Mouse (Mus musculus) midbrain, embryonic 16.5 days (tissue): ENCODE data around the gene Sypl2. TPM values are rescaled to one million over a fixed set of nuclear protein-coding genes. Genes with fewer than 3 reads are reported as not detected.

Source experiments
- ATAC-seq: fragments of 200-750 bp; cut with Nextera tagmentation; 2 replicates; pipeline ENCODE4 v1.8.0; 2017; ENCODE audit warnings: moderate TSS enrichment
- H3K27ac ChIP-seq: fragments of 300-500 bp; sonication (generic); 2 replicates; pipeline ENCODE4 v1.5.1; 2014; ENCODE audit warnings: mild to moderate bottlenecking, low read length, mixed read lengths
- H3K27me3 ChIP-seq: fragments of 300-500 bp; sonication (generic); 2 replicates; pipeline ENCODE4 v1.6.1; 2014; ENCODE audit warnings: low read depth, low read length, mixed read lengths; ENCODE audit not compliant: control insufficient read depth, insufficient read depth
- H3K36me3 ChIP-seq: fragments of 300-500 bp; sonication (generic); 2 replicates; pipeline ENCODE4 v1.6.1; 2014; ENCODE audit warnings: mild to moderate bottlenecking, low read length, moderate library complexity, mixed read lengths; ENCODE audit not compliant: control insufficient read depth, insufficient read depth
- H3K4me1 ChIP-seq: fragments of 300-500 bp; sonication (generic); 2 replicates; pipeline ENCODE4 v1.6.1; 2014; ENCODE audit warnings: mild to moderate bottlenecking, low read length, mixed read lengths; ENCODE audit not compliant: control insufficient read depth, insufficient read depth
- H3K4me2 ChIP-seq: fragments of 300-500 bp; sonication (generic); 2 replicates; pipeline ENCODE4 v1.6.1; 2014; ENCODE audit warnings: mild to moderate bottlenecking, low read length, mixed read lengths
- H3K4me3 ChIP-seq: fragments of 300-500 bp; sonication (generic); 2 replicates; pipeline ENCODE4 v1.5.1; 2014; ENCODE audit warnings: low read depth, mild to moderate bottlenecking, low read length, moderate library complexity, mixed read lengths
- H3K9ac ChIP-seq: fragments of 300-500 bp; sonication (generic); 2 replicates; pipeline ENCODE4 v1.6.1; 2014; ENCODE audit warnings: low read depth, low read length, mixed read lengths
- H3K9me3 ChIP-seq: fragments of 300-500 bp; sonication (generic); replicated peaks from 2 replicates; pipeline ENCODE4 v1.6.1; 2014; ENCODE audit warnings: mild to moderate bottlenecking, low read length, mixed read lengths; ENCODE audit not compliant: control insufficient read depth, poor library complexity, severe bottlenecking
- WGBS: fragments of 180-500 bp; shearing (Covaris S2); extraction: QIAGEN DNeasy Blood & Tissue Kit; methylation state at CpG from one replicate; pipeline ENCODE4 v1.1.7; 2014; 5-methylcytosine and 5-hydroxymethylcytosine counted together
- polyA plus RNA-seq: library from polyadenylated mRNA; unstranded; fragments of >200 nt; fragmentation: Nextera tagmentation; extraction: Ambion mirVana; gene quantifications from 2 replicates; pipeline ENCODE4 v1.2.1, GENCODE M21; 2015

Gene Sypl2
- polyA plus RNA-seq, 1 experiment from 2014 or later: 0.67 TPM

- Histone ChIP-seq H3K4me1 (peaks cover 21% of the 10 kb centered on the region), H3K4me2 (peak overlapping the region; percentile 78), H3K9ac (peak overlapping the region; percentile 66), H3K4me3 (peak overlapping the region; percentile 50), H3K36me3 (peaks cover 24% of the 10 kb centered on the region), H3K27me3 (no peaks in the 10 kb centered on the region), H3K9me3 (no peaks in the 10 kb centered on the region), H3K27ac (peak overlapping the region; percentile 96)
- ATAC-seq: no peak; the same call in 1 of the 2 replicates
- WGBS: 10% methylated on average over 8 of the region's 8 CpGs
Measured at GRCm38 (mm10) chr3:108209536-108209935, 16.9 kb downstream of the Sypl2 start.

- Histone ChIP-seq H3K9me3 (no peaks in the 10 kb centered on the region), H3K36me3 (peaks cover 24% of the 10 kb centered on the region), H3K27ac (peak overlapping the region; percentile 96), H3K4me1 (peaks cover 21% of the 10 kb centered on the region), H3K4me2 (peak overlapping the region; percentile 78), H3K27me3 (no peaks in the 10 kb centered on the region), H3K4me3 (peak overlapping the region; percentile 50), H3K9ac (peak overlapping the region; percentile 66)
- no peak for ATAC-seq
- 51% methylated on average over 3 of the region's 3 CpGs for WGBS
Measured at GRCm38 (mm10) chr3:108209001-108209400, 17.4 kb downstream of the Sypl2 start.

- Histone ChIP-seq H3K9ac (no peak overlapping the region), H3K36me3 (peaks cover 28% of the 10 kb centered on the region), H3K4me3 (no peak overlapping the region), H3K27ac (no peak overlapping the region), H3K4me2 (no peak overlapping the region), H3K4me1 (peaks cover 17% of the 10 kb centered on the region), H3K9me3 (no peaks in the 10 kb centered on the region), H3K27me3 (no peaks in the 10 kb centered on the region)
- ATAC-seq: no peak
- WGBS: 87% methylated on average over 15 of the region's 15 CpGs
Measured at GRCm38 (mm10) chr3:108206731-108207375, 19.6 kb downstream of the Sypl2 start.

- Histone ChIP-seq H3K4me1 (peaks cover 14% of the 10 kb centered on the region), H3K36me3 (peaks cover 28% of the 10 kb centered on the region), H3K4me2 (no peak overlapping the region), H3K4me3 (no peak overlapping the region), H3K9me3 (no peaks in the 10 kb centered on the region), H3K9ac (no peak overlapping the region), H3K27me3 (no peaks in the 10 kb centered on the region), H3K27ac (no peak overlapping the region)
- ATAC-seq: no peak
- WGBS: 88% methylated on average over 8 of the region's 8 CpGs
Measured at GRCm38 (mm10) chr3:108205601-108206000, 20.8 kb downstream of the Sypl2 start.

- WGBS: 93% methylated on average over 11 of the region's 11 CpGs
- Histone ChIP-seq H3K4me3 (no peak overlapping the region), H3K27me3 (no peaks in the 10 kb centered on the region), H3K36me3 (peaks cover 28% of the 10 kb centered on the region), H3K9ac (no peak overlapping the region), H3K9me3 (no peaks in the 10 kb centered on the region), H3K27ac (no peak overlapping the region), H3K4me2 (no peak overlapping the region), H3K4me1 (peaks cover 14% of the 10 kb centered on the region)
- ATAC-seq: no peak
Measured at GRCm38 (mm10) chr3:108204470-108204869, 22.0 kb downstream of the Sypl2 start.

- no peaks in the 10 kb centered on the region for H3K27me3 ChIP-seq
- H3K4me2 ChIP-seq: no peak overlapping the region
- no peak for ATAC-seq
- 86% methylated on average over 11 of the region's 11 CpGs for WGBS
- H3K27ac ChIP-seq: no peak overlapping the region
- no peak overlapping the region for H3K4me3 ChIP-seq
- H3K9ac ChIP-seq: no peak overlapping the region
- peaks cover 28% of the 10 kb centered on the region for H3K36me3 ChIP-seq
- peaks cover 9% of the 10 kb centered on the region for H3K4me1 ChIP-seq
- no peaks in the 10 kb centered on the region for H3K9me3 ChIP-seq
Measured at GRCm38 (mm10) chr3:108203621-108204325, 22.7 kb downstream of the Sypl2 start.

GRCm38 (mm10) chr3:108203212-108203611, 23.2 kb downstream of the Sypl2 start:
- Histone ChIP-seq H3K4me2 (no peak overlapping the region), H3K4me3 (no peak overlapping the region), H3K27me3 (no peaks in the 10 kb centered on the region), H3K36me3 (peaks cover 31% of the 10 kb centered on the region), H3K9me3 (no peaks in the 10 kb centered on the region), H3K4me1 (peaks cover 4% of the 10 kb centered on the region), H3K9ac (no peak overlapping the region), H3K27ac (no peak overlapping the region)
- 92% methylated on average over 13 of the region's 13 CpGs for WGBS
- no peak for ATAC-seq

GRCm38 (mm10) chr3:108202506-108202905, 23.9 kb downstream of the Sypl2 start:
- H3K36me3 ChIP-seq: peaks cover 28% of the 10 kb centered on the region
- no peaks in the 10 kb centered on the region for H3K9me3 ChIP-seq
- no peaks in the 10 kb centered on the region for H3K27me3 ChIP-seq
- no peak overlapping the region for H3K4me2 ChIP-seq
- no peak for ATAC-seq
- H3K4me1 ChIP-seq: peaks cover 4% of the 10 kb centered on the region
- no peak overlapping the region for H3K4me3 ChIP-seq
- no peak overlapping the region for H3K9ac ChIP-seq
- no peak overlapping the region for H3K27ac ChIP-seq
